Mouse (Mus musculus) CD4-positive helper T cell, adult 2 months (primary cell): ENCODE results near the gene Eif1b.
"Not testable (repeated sequence)": the region's sequence is repeated elsewhere in the genome, so short reads cannot be mapped to it uniquely, and the experiment has no call there.

Experiments used
- DNase-seq: peaks from one replicate; pipeline ENCODE4 v3.0.0-alpha.2; 2012; ENCODE audit warnings: low read depth, missing footprints, low spot score

Eif1b gene

GRCm38 (mm10) chr9:120521161-120521560, 29.1 kb downstream of the Eif1b start:
- DNase-seq: no peak

GRCm38 (mm10) chr9:120527270-120527669, 35.2 kb downstream of the Eif1b start:
- DNase-seq: no peak

- no peak for DNase-seq
These were observed 35.9 kb downstream of the Eif1b start for GRCm38 (mm10) chr9:120527919-120528318.

- DNase-seq: no peak
These were observed 36.9 kb downstream of the Eif1b start for GRCm38 (mm10) chr9:120528815-120529510.

- DNase-seq: no peak
These were observed 38.4 kb downstream of the Eif1b start for GRCm38 (mm10) chr9:120530471-120530870.

- no peak for DNase-seq
These were observed 40.0 kb downstream of the Eif1b start for GRCm38 (mm10) chr9:120532062-120532461.

GRCm38 (mm10) chr9:120532691-120533090, 40.7 kb downstream of the Eif1b start:
- no peak for DNase-seq

GRCm38 (mm10) chr9:120533446-120533950, 41.5 kb downstream of the Eif1b start:
- not testable (repeated sequence) for DNase-seq

GRCm38 (mm10) chr9:120539662-120540251, 47.7 kb downstream of the Eif1b start, which contains the start of gene Entpd3:
Gene Entpd3, plus strand, starts transcription at chr9:120539818.
- DNase-seq: peak; percentile 43

- DNase-seq: no peak
These were observed 49.4 kb downstream of the Eif1b start for GRCm38 (mm10) chr9:120541411-120541810.

- no peak for DNase-seq
These were observed 50.2 kb downstream of the Eif1b start for GRCm38 (mm10) chr9:120542241-120542640.
